In the genomic region with DNA sequence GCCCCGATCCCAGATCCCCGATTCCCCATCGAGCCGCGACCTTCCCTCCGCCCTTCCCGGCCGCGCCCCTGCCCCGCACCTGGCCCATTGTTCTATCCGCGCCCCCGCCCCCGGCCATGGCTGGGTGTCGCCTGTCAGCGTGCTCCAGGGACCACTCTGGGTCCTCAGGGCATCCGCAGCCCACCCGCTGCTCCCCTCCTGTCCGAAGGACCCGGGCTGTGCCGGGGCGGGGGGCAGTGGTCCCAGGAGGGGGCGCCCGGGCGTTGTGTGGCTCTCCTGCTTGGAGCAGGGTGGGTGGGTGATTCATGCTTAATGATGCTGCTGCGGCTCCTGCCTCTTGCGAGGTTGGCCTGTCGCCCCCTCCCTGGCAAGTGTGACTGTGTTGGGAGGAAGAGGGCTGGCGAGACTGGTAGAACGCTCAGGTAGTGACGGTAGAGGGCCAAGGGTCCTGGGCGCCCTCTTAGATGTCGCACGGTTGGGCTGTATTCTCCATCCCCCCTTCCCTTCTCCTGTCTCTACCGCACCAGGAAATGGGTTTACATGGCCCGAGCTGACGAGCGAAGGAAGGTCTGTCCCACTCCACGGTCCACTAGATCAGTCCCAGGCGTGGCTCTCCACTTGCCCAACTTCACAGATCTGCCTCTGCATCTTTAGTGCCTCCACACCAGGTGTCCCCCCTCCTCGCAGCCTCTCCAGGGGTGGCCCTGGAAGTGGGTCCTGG, we compare ENCODE assay signal across 8 mouse cellular contexts. TPM values are rescaled to one million over a fixed set of nuclear protein-coding genes. Genes with fewer than 3 reads are reported as not detected.
A peak's percentile ranks its signal among the peaks of the same experiment; 100 is the strongest.
DNase-seq lines count a peak whose midpoint lies in the region; ATAC-seq and TF ChIP-seq lines count a peak whose summit lies in the region.

No protein-coding gene starts in this region.

- H3K4me1 ChIP-seq in testis, adult 2 months (ENCODE audit: control insufficient read depth, insufficient read depth, low read length) = peaks cover 9% of the 10 kb centered on the region
- peaks cover 48% of the 10 kb centered on the region for H3K4me1 ChIP-seq in forebrain, embryonic 15.5 days
- peaks cover 53% of the 10 kb centered on the region for H3K4me1 ChIP-seq in limb, embryonic 10.5 days
- H3K4me1 ChIP-seq in neural tube, embryonic 14.5 days (ENCODE audit: control insufficient read depth, insufficient read depth, low read length) = peaks cover 17% of the 10 kb centered on the region

- 0% methylated on average over 38 of the region's 41 CpGs for WGBS in forebrain, embryonic 15.5 days
- under 1% methylated on average over 41 of the region's 41 CpGs for WGBS in limb, embryonic 10.5 days
- WGBS in neural tube, embryonic 14.5 days = under 1% methylated on average over 37 of the region's 41 CpGs

- H3K4me3 ChIP-seq in testis, adult 2 months (ENCODE audit: control insufficient read depth, low read depth, low read length) = peak overlapping the region; percentile 67
- peak overlapping the region; percentile 97 for H3K4me3 ChIP-seq in forebrain, embryonic 15.5 days
- peak overlapping the region; percentile 92 for H3K4me3 ChIP-seq in limb, embryonic 10.5 days
- peak overlapping the region; percentile 72 for H3K4me3 ChIP-seq in neural tube, embryonic 14.5 days (ENCODE audit: low read depth, low read length)

- peak overlapping the region; percentile 62 for H3K4me2 ChIP-seq in forebrain, embryonic 15.5 days (replicated peaks)
- H3K4me2 ChIP-seq in neural tube, embryonic 14.5 days (ENCODE audit: low read depth, low read length) = peak overlapping the region; percentile 70

- no peak overlapping the region for H3K27ac ChIP-seq in testis, adult 2 months (ENCODE audit: control insufficient read depth, insufficient read depth, low read depth, low read length)
- H3K27ac ChIP-seq in forebrain, embryonic 15.5 days (replicated peaks) = peak overlapping the region; percentile 84
- H3K27ac ChIP-seq in limb, embryonic 10.5 days = peak overlapping the region; percentile 98
- peak overlapping the region; percentile 89 for H3K27ac ChIP-seq in neural tube, embryonic 14.5 days (ENCODE audit: low read depth, low read length)

- peak overlapping the region; percentile 98 for H3K9ac ChIP-seq in forebrain, embryonic 15.5 days (replicated peaks)
- peak overlapping the region; percentile 97 for H3K9ac ChIP-seq in neural tube, embryonic 14.5 days (replicated peaks; ENCODE audit: low read depth, low read length)

- ATAC-seq in cerebellum, adult (ENCODE audit: insufficient number of reproducible peaks, low FRiP score, low TSS enrichment) = no peak; the same call in 1 of the 2 replicates
- ATAC-seq in forebrain, embryonic 15.5 days (replicated peaks) = peak; percentile 60
- peak; percentile 41 for ATAC-seq in neural tube, embryonic 14.5 days (ENCODE audit: low read depth)

- no peaks in the 10 kb centered on the region; the same call in 1 of the 2 replicates for H3K27me3 ChIP-seq in testis, adult 2 months (ENCODE audit: control insufficient read depth, insufficient read depth, low read length)
- H3K27me3 ChIP-seq in forebrain, embryonic 15.5 days = no peaks in the 10 kb centered on the region
- H3K27me3 ChIP-seq in limb, embryonic 10.5 days (ENCODE audit: low read depth, poor library complexity, severe bottlenecking) = peaks cover 38% of the 10 kb centered on the region
- H3K27me3 ChIP-seq in neural tube, embryonic 14.5 days (ENCODE audit: control insufficient read depth, insufficient read depth, low read length) = peaks cover 4% of the 10 kb centered on the region; the same call in 1 of the 2 replicates

- no peaks in the 10 kb centered on the region for H3K36me3 ChIP-seq in testis, adult 2 months (ENCODE audit: control insufficient read depth, insufficient read depth, low read length)
- no peaks in the 10 kb centered on the region; the same call in 1 of the 2 replicates for H3K36me3 ChIP-seq in forebrain, embryonic 15.5 days
- peaks cover 40% of the 10 kb centered on the region for H3K36me3 ChIP-seq in limb, embryonic 10.5 days
- no peaks in the 10 kb centered on the region for H3K36me3 ChIP-seq in neural tube, embryonic 14.5 days (ENCODE audit: control insufficient read depth, insufficient read depth, low read length)

- no peak for TF ChIP-seq POLR2A in testis, adult 2 months (IDR thresholded peaks at IDR 0.05; ENCODE audit: control insufficient read depth, low read depth, low read length)

- no peaks in the 10 kb centered on the region for H3K9me3 ChIP-seq in forebrain, embryonic 15.5 days
- no peaks in the 10 kb centered on the region for H3K9me3 ChIP-seq in limb, embryonic 10.5 days (replicated peaks)
- H3K9me3 ChIP-seq in neural tube, embryonic 14.5 days (ENCODE audit: control insufficient read depth, low read length) = no peaks in the 10 kb centered on the region

- DNase-seq in cerebellum, adult 11 months = peak; percentile 46
- no peak for DNase-seq in testis, postnatal 14 days (ENCODE audit: low spot score)
- peak; percentile 51 for DNase-seq in limb, embryonic 10.5 days (ENCODE audit: low spot score)
- DNase-seq in c-Kit-positive CD71-positive TER-119-positive erythroid progenitor cells, embryonic 14.5 days (ENCODE audit: low spot score) = no peak

- TF ChIP-seq CTCF in testis, adult 2 months (IDR thresholded peaks at IDR 0.05; ENCODE audit: control insufficient read depth, insufficient read depth, insufficient replicate concordance, low read depth, low read length) = no peak

RNA-seq across cellular contexts. Expression of gene Ncs1, which starts 0.8 kb away (rescaled TPM):
- 5.7 and 7.7 TPM in 2 replicates for polyA plus RNA-seq in testis, adult 2 months (2012; rRNA removed)
- 115 and 116 TPM in 2 replicates for polyA plus RNA-seq in forebrain, embryonic 15.5 days (2015; fragmentation: Nextera tagmentation; extraction: Ambion mirVana)
- 57.5 and 62.0 TPM in 2 replicates for polyA plus RNA-seq in limb, embryonic 10.5 days (2016; fragmentation: Nextera tagmentation; extraction: Ambion mirVana)
- 201 and 209 TPM in 2 replicates for polyA plus RNA-seq in neural tube, embryonic 14.5 days (2014; fragmentation: Nextera tagmentation; extraction: Ambion mirVana)

Comparison
In these comparisons a context has a peak if more than half of its experiments do, and no peak if none do; other contexts are left out.
1. DNase-seq: peak in cerebellum, adult 11 months (single experiment) and limb, embryonic 10.5 days (single experiment); none in testis, postnatal 14 days (single experiment) and c-Kit-positive CD71-positive TER-119-positive erythroid progenitor cells, embryonic 14.5 days (single experiment).
2. Peak in every context shown above with its lines, with median percentiles within 50 percentile points of each other: H3K4me3 ChIP-seq.